Mouse (Mus musculus) CH12.LX (cell line): ENCODE measurements around the gene Rhbdl1.

Source experiments
- CTCF ChIP-seq, 2 experiments: IDR thresholded peaks in 1 of 2; conservative IDR thresholded peaks in 1 of 2; 2 replicates each; pipeline ENCODE4 v1.5.1; 2011 to 2012; ENCODE audit warnings: low read depth in 2 of 2, low read length in 2 of 2, improper control_type of control experiment in 1 of 2, inconsistent platforms in 1 of 2, mild to moderate bottlenecking in 1 of 2, moderate library complexity in 1 of 2
- E2F4 ChIP-seq: IDR thresholded peaks from 2 replicates; pipeline ENCODE4 v1.6.1; 2011; ENCODE audit warnings: low read depth, low read length, improper control_type of control experiment; ENCODE audit not compliant: insufficient replicate concordance
- MXI1 ChIP-seq: IDR thresholded peaks from 2 replicates; pipeline ENCODE4 v1.6.1; 2011; ENCODE audit warnings: mild to moderate bottlenecking, low read depth, low read length, improper control_type of control experiment
- NRF1 ChIP-seq: IDR thresholded peaks from 2 replicates; pipeline ENCODE4 v1.6.1; 2014; ENCODE audit warnings: low read depth, mild to moderate bottlenecking, inconsistent platforms, low read length, improper control_type of control experiment, moderate library complexity
- ZC3H11A ChIP-seq: IDR thresholded peaks from 2 replicates; pipeline ENCODE4 v1.6.1; 2012; ENCODE audit warnings: low read depth, mild to moderate bottlenecking, inconsistent platforms, low read length, improper control_type of control experiment
- ZNF384 ChIP-seq: IDR thresholded peaks from 2 replicates; pipeline ENCODE4 v1.6.1; 2012; ENCODE audit warnings: low read depth, low read length, improper control_type of control experiment, inconsistent platforms

- TF ChIP-seq CTCF (conservative IDR thresholded peaks at IDR 0.05 in 1 of 2, IDR thresholded peaks at IDR 0.05 in 1 of 2; ENCODE audit: low read depth in 2 of 2, low read length in 2 of 2) (no peak), MXI1 (peak; percentile 52), ZNF384 (no peak), NRF1 (peak; percentile 59), E2F4 (peak; percentile 85), ZC3H11A (no peak)
Observed at GRCm38 (mm10) chr17:25874721-25875170, 37.7 kb upstream of the Rhbdl1 start, which contains the start of gene Mettl26.
